Mouse (Mus musculus): ENCODE results near the gene Grtp1. TPM values are rescaled to one million over a fixed set of nuclear protein-coding genes. Genes with fewer than 3 reads are reported as not detected.

Grtp1 gene
- polyA plus RNA-seq, 1 experiment = 71.2 TPM

DNA sequence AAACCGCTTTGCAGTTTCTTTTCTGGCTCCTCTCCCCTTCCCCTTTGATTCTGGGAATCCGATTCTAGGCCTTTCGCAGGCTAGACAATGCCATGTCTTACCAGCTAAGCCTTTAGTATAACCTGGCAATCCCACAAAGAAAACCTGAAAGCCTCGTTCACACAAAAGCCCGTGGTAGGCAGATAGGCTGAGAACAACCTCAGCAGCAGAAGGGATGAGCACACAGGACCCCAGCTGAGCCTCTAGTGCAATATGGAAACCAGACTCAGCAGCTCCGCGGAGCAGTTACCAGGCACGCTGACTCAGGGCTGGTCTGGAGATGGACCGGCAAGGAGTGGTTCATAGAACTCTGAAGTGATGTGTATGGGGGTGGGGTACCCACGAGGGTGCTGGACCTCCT is 5.6 kb downstream of the Grtp1 start:
- Histone ChIP-seq H3K4me3 (ENCODE audit: insufficient read depth, low read depth, low read length) (no peak overlapping the region), H3K36me3 (ENCODE audit: control insufficient read depth, insufficient read depth, low read length) (no peaks in the 10 kb centered on the region), H3K27ac (ENCODE audit: insufficient read depth, low read depth, low read length) (no peak overlapping the region), H3K4me1 (ENCODE audit: control insufficient read depth, insufficient read depth, low read length) (peaks cover 5% of the 10 kb centered on the region; the same call in 1 of the 2 replicates), H3K27me3 (replicated peaks; ENCODE audit: control insufficient read depth, insufficient read depth, low read length) (no peaks in the 10 kb centered on the region)
- TF ChIP-seq POLR2A (IDR thresholded peaks at IDR 0.05; ENCODE audit: low read depth, low read length) (no peak), CTCF (conservative IDR thresholded peaks at IDR 0.05; ENCODE audit: insufficient read depth, insufficient read length, low read depth, low read length) (no peak)
- 64% methylated on average over 10 of the region's 10 CpGs for WGBS
- peak; percentile 32 for DNase-seq

DNA sequence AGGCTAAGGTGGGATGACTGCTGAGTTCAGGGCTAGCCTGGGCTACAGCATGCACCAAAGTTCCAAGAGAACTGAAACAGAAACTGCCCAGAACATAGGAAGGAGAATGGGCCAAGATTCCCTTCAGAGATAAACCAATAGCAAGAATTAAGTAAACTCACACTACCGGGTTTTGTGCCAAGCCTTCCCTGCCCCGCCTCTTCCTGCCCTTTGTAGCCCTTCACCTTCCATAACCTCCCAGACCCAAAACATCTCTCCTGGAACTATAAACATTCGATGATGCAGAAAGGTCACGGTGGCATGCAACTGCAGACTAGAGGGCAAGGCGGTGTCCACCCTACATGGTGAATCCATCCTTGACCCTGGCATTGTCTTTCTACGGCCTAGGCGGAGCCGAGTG is 10.2 kb downstream of the Grtp1 start:
- Histone ChIP-seq H3K27ac (ENCODE audit: insufficient read depth, low read depth, low read length) (no peak overlapping the region), H3K4me1 (ENCODE audit: control insufficient read depth, insufficient read depth, low read length) (no peaks in the 10 kb centered on the region), H3K4me3 (ENCODE audit: insufficient read depth, low read depth, low read length) (no peak overlapping the region), H3K27me3 (replicated peaks; ENCODE audit: control insufficient read depth, insufficient read depth, low read length) (no peaks in the 10 kb centered on the region), H3K36me3 (ENCODE audit: control insufficient read depth, insufficient read depth, low read length) (no peaks in the 10 kb centered on the region)
- TF ChIP-seq CTCF (conservative IDR thresholded peaks at IDR 0.05; ENCODE audit: insufficient read depth, insufficient read length, low read depth, low read length) (no peak), POLR2A (IDR thresholded peaks at IDR 0.05; ENCODE audit: low read depth, low read length) (no peak)
- WGBS = 75% methylated on average over 8 of the region's 8 CpGs
- DNase-seq = no peak

DNA sequence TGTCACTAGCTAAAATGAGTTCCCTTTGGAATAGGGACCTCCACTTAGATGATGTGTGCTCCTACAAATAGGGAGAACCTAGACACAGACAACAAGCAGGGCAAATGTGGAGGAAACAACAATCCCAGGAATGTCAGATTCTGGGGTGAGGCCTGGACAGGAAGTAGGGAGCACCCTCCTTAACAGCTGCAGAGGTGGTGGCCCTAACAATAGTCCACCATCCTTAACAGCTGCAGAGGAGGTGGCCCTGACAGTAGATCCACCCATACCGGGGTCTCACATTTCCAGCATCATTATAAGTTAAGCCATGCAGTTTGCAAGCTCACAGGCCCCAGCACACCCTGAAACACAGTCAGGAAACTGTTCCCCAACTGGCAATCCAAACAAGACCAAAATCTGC is 11.6 kb downstream of the Grtp1 start:
- TF ChIP-seq POLR2A (IDR thresholded peaks at IDR 0.05; ENCODE audit: low read depth, low read length) = no peak
- Histone ChIP-seq H3K27ac (ENCODE audit: insufficient read depth, low read depth, low read length) (no peak overlapping the region), H3K4me1 (ENCODE audit: control insufficient read depth, insufficient read depth, low read length) (no peaks in the 10 kb centered on the region), H3K27me3 (replicated peaks; ENCODE audit: control insufficient read depth, insufficient read depth, low read length) (no peaks in the 10 kb centered on the region), H3K36me3 (ENCODE audit: control insufficient read depth, insufficient read depth, low read length) (no peaks in the 10 kb centered on the region), H3K4me3 (ENCODE audit: insufficient read depth, low read depth, low read length) (no peak overlapping the region)
- DNase-seq = no peak
- WGBS = 75% methylated on average over 1 of the region's 1 CpGs

DNA sequence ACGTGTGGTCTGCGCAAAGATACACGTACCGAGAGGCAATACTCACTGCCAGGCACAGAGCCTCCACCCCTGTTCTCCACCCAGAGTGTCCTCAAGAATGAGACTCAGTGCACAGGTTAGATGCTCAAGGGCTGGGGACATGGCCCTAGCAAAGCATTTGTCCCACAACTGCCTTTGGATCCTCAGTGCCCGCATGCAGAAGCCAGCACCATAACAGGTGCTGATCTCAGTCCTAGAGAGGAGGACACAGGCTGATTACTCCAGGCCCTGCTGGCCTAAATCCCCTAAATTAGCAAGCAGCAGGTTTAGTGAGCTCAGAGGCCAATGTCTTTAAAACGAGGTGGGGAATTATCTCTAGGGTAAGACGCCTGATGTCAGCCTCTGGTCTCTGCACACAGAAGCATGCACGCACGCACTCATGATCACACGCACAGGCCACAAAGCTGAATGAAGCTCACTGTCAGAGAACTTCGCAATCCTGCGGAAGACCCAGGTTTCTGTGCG is 12.3 kb downstream of the Grtp1 start:
- WGBS = 87% methylated on average over 13 of the region's 13 CpGs
- Histone ChIP-seq H3K4me1 (ENCODE audit: control insufficient read depth, insufficient read depth, low read length) (no peaks in the 10 kb centered on the region), H3K4me3 (ENCODE audit: insufficient read depth, low read depth, low read length) (no peak overlapping the region), H3K36me3 (ENCODE audit: control insufficient read depth, insufficient read depth, low read length) (no peaks in the 10 kb centered on the region), H3K27ac (ENCODE audit: insufficient read depth, low read depth, low read length) (no peak overlapping the region), H3K27me3 (replicated peaks; ENCODE audit: control insufficient read depth, insufficient read depth, low read length) (no peaks in the 10 kb centered on the region)
- TF ChIP-seq POLR2A (IDR thresholded peaks at IDR 0.05; ENCODE audit: low read depth, low read length) = no peak
- TF ChIP-seq CTCF (conservative IDR thresholded peaks at IDR 0.05; ENCODE audit: insufficient read depth, insufficient read length, low read depth, low read length) = no peak
- DNase-seq = no peak

GRCm38 (mm10) chr8:13187638-13188037 is 12.8 kb downstream of the Grtp1 start:
- Histone ChIP-seq H3K4me1 (ENCODE audit: control insufficient read depth, insufficient read depth, low read length) (no peaks in the 10 kb centered on the region), H3K4me3 (ENCODE audit: insufficient read depth, low read depth, low read length) (no peak overlapping the region), H3K27ac (ENCODE audit: insufficient read depth, low read depth, low read length) (no peak overlapping the region), H3K36me3 (ENCODE audit: control insufficient read depth, insufficient read depth, low read length) (no peaks in the 10 kb centered on the region), H3K27me3 (replicated peaks; ENCODE audit: control insufficient read depth, insufficient read depth, low read length) (no peaks in the 10 kb centered on the region)
- no peak for TF ChIP-seq CTCF (conservative IDR thresholded peaks at IDR 0.05; ENCODE audit: insufficient read depth, insufficient read length, low read depth, low read length)
- no peak for DNase-seq
- 57% methylated on average over 7 of the region's 7 CpGs for WGBS

GRCm38 (mm10) chr8:13187229-13187628 is 13.2 kb downstream of the Grtp1 start:
- no peak overlapping the region for H3K4me3 ChIP-seq (ENCODE audit: insufficient read depth, low read depth, low read length)
- no peaks in the 10 kb centered on the region for H3K36me3 ChIP-seq (ENCODE audit: control insufficient read depth, insufficient read depth, low read length)
- no peak overlapping the region for H3K27ac ChIP-seq (ENCODE audit: insufficient read depth, low read depth, low read length)
- no peaks in the 10 kb centered on the region for H3K4me1 ChIP-seq (ENCODE audit: control insufficient read depth, insufficient read depth, low read length)
- no peaks in the 10 kb centered on the region for H3K27me3 ChIP-seq (replicated peaks; ENCODE audit: control insufficient read depth, insufficient read depth, low read length)
- no peak for TF ChIP-seq POLR2A (IDR thresholded peaks at IDR 0.05; ENCODE audit: low read depth, low read length)
- TF ChIP-seq CTCF (conservative IDR thresholded peaks at IDR 0.05; ENCODE audit: insufficient read depth, insufficient read length, low read depth, low read length) = no peak
- DNase-seq = no peak
- 79% methylated on average over 9 of the region's 9 CpGs for WGBS

DNA sequence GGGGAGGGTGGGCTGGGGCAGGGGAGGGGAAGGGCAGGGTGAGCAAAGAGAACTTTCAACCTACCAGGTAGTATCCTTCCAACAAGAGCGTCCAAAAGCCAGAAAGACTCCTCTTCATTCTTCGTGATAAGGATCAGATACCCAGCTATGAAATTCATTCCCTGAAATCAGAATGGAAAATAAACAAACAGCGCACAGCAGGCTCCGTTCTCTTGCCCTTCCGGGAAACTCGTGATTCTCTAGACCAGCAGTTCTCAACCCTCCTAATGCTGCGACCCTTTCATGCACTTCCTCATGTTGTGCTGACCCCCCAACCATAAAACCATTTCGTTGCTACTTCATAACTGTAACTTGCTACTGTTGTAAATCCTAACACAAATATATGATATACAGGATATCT is 13.6 kb downstream of the Grtp1 start:
- DNase-seq = no peak
- TF ChIP-seq CTCF (conservative IDR thresholded peaks at IDR 0.05; ENCODE audit: insufficient read depth, insufficient read length, low read depth, low read length) (no peak), POLR2A (IDR thresholded peaks at IDR 0.05; ENCODE audit: low read depth, low read length) (no peak)
- H3K36me3 ChIP-seq (ENCODE audit: control insufficient read depth, insufficient read depth, low read length) = no peaks in the 10 kb centered on the region
- H3K4me1 ChIP-seq (ENCODE audit: control insufficient read depth, insufficient read depth, low read length) = no peaks in the 10 kb centered on the region
- H3K4me3 ChIP-seq (ENCODE audit: insufficient read depth, low read depth, low read length) = no peak overlapping the region
- no peak overlapping the region for H3K27ac ChIP-seq (ENCODE audit: insufficient read depth, low read depth, low read length)
- no peaks in the 10 kb centered on the region for H3K27me3 ChIP-seq (replicated peaks; ENCODE audit: control insufficient read depth, insufficient read depth, low read length)
- 83% methylated on average over 8 of the region's 8 CpGs for WGBS

DNA sequence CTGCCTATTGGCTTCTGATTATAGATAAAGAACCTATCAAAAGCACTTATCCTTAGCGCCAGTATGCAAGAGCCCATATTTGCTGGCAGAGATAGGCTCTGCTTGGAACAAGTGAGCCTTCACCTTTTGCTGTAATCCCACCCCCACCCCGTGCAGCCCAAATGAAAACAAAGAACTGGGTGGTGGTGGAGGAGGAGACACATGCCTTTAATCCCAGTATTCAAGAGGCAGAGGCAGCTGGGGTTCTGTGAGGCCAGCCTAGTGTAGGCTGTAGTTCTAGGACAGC is 18.8 kb downstream of the Grtp1 start:
- Histone ChIP-seq H3K27me3 (replicated peaks; ENCODE audit: control insufficient read depth, insufficient read depth, low read length) (no peaks in the 10 kb centered on the region), H3K36me3 (ENCODE audit: control insufficient read depth, insufficient read depth, low read length) (no peaks in the 10 kb centered on the region; the same call in 1 of the 2 replicates), H3K4me3 (ENCODE audit: insufficient read depth, low read depth, low read length) (no peak overlapping the region), H3K4me1 (ENCODE audit: control insufficient read depth, insufficient read depth, low read length) (0 out of 2 replicates have a peak, but pooled peaks cover 3% of the 10 kb centered on the region), H3K27ac (ENCODE audit: insufficient read depth, low read depth, low read length) (no peak overlapping the region)
- DNase-seq = no peak
- TF ChIP-seq POLR2A (IDR thresholded peaks at IDR 0.05; ENCODE audit: low read depth, low read length) (no peak), CTCF (conservative IDR thresholded peaks at IDR 0.05; ENCODE audit: insufficient read depth, insufficient read length, low read depth, low read length) (no peak)
- 61% methylated on average over 2 of the region's 2 CpGs for WGBS

All from kidney, adult 2 months (tissue).